Mouse (Mus musculus): ENCODE measurements around the gene Smarcal1.
A peak's percentile ranks its signal among the peaks of the same experiment; 100 is the strongest.

Smarcal1 gene

DNA sequence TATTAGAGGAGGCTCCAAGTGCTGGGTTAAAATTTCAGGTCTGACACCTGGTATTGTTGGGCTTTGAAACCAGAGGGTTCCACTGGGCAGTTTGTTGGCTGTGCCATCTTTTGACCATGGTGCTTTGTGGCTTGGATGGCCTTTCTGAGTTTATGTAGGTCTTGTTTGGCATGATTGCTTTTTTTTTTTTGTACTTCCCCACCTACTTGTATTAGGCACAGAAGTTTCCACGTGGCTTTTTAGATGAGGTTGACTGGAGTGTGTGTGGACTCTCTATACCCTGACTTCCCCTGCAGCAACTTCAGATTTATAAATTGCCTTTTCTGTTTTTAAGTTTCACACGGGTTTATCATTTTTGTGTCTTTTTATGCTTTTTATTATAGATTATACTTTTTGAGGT lies 5.7 kb downstream of the Smarcal1 start:
- DNase-seq (ENCODE audit: low spot score in 2 of 2) = no peak

DNA sequence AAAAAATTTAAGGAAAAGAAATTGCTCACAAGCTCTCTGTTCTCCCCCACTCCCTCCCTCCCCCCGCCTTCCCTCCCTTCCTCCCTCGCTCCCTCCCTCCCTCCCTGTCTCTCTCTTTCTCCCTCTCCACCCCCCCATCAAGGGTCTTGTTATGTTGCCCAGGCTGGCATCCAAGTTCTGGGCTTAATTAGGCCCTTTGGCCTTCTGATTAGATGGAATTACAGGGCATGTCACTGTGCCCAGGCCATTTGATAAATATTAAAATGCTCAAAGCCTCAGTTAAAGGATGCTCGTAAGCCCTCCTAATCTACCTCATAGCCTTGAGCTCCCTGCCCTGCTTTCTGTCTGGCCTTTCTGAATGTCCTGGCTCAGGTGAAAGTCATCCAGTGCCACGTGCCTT lies 7.6 kb downstream of the Smarcal1 start:
- no peak for DNase-seq (ENCODE audit: low spot score in 2 of 2)

GRCm38 (mm10) chr1:72592350-72592749 lies 9.3 kb downstream of the Smarcal1 start:
- no peak for DNase-seq (ENCODE audit: low spot score in 2 of 2)

- DNase-seq (ENCODE audit: low spot score in 2 of 2) = peak; percentile 71 to 86
These were observed 10.4 kb downstream of the Smarcal1 start for GRCm38 (mm10) chr1:72593340-72593951.

DNA sequence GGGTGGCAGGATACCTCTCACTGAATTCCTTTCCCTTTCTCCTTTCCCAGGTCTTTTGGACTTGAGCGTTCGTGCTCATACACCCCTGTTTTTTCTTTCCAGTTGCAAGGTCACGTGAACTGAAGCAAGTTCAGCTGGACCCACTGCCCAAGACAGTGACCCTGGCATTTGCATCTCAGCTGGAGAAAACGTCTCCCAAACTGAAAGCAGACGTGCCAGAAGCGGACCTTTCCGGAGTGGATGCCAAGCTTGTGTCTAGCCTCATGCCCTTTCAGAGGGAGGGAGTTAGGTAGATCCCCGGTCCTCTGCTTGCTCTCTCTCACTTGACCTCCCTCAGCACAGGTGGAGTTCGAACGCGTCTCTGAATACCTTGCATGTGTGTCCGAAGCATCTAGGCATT lies 12.6 kb downstream of the Smarcal1 start:
- DNase-seq (ENCODE audit: low spot score in 2 of 2) = no peak

DNA sequence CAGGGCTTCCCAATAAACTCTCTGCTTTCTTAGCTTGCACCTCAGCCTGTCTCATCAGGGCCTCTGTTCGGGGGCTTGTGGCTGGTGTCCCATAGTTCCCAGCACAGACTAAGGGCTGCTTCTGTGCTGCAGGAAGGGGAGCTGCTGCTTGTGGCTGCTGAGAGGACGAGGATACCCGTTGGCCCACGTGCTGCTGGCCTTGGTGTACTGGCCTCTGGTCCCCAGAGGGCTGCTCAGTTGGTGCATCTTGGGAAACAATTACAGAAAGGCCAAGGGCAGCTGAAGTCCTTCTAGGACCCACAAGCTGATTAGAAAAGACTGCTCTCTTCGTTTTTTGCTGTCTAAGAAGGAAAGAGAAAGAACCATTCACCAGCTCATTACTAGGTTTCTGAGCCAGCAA lies 13.2 kb downstream of the Smarcal1 start:
- DNase-seq (ENCODE audit: low spot score in 2 of 2) = no peak

DNA sequence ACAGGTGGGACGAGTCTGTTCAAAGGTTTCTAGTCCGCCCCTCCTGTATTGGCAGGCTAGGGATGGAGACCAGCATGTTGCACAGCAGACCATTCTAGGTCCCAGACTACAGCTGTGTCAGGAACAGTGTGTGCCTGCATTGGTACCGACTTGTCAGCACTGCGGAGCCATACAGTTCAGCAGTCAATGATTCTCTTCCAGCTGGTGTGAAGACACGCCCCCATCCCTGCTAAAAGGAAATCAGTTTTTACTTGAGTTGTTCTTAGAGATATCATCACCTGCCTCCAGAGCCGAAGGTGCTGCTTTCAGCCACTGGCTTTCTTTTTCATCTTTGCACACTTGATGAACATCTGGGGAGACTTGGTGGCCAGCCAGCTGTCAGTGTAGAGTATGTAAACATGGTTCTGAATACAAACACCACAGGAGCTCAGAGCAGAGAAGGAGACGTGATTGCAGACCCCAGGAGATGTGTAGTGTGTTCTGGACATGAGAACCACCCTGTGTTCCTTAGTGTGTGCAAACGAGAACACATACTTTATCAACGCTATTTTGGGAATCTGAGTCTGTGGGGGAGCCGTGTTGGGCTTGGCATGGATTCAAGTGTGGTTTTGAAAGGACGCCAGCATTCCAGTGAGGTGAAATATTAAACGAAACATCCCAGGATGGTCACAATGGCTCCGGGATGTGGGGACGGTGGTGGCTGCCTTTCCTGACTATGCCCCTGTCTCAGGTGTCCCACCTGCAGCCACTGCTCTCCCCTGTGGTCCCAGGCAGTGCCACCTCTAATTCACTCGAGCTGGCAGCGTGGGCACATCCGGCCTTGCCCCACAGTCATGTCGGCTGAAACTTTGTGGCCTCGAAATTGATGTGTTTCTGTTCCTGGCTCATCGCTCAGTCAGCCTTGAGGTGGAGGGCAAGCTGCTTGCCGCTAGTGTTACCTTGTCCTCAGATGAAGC lies 16.4 kb downstream of the Smarcal1 start:
- DNase-seq (ENCODE audit: low spot score in 2 of 2) = no peak

GRCm38 (mm10) chr1:72600778-72601177 lies 17.7 kb downstream of the Smarcal1 start:
- no peak for DNase-seq (ENCODE audit: low spot score in 2 of 2)

GRCm38 (mm10) chr1:72601233-72601632 lies 18.2 kb downstream of the Smarcal1 start:
- DNase-seq (ENCODE audit: low spot score in 2 of 2) = no peak

DNA sequence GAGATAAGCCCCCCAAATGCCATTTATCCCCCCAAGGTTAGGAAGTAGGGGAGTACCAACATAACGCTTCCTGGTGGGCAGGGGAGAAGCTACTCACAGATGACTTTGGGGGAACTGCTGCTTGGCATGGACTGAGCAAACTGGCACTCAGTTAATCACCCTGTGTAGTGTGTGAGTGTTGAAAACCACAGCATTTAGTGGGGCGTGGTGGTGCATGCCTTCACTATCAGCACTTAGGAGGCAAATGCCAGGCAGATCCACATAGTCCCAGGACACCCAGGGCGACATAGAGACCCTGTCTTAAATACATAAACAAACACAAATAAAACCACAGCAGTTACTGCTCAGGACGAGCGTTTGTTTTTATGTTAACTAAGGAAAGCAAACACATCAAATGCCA lies 19.1 kb downstream of the Smarcal1 start:
- no peak for DNase-seq (ENCODE audit: low spot score in 2 of 2)

DNA sequence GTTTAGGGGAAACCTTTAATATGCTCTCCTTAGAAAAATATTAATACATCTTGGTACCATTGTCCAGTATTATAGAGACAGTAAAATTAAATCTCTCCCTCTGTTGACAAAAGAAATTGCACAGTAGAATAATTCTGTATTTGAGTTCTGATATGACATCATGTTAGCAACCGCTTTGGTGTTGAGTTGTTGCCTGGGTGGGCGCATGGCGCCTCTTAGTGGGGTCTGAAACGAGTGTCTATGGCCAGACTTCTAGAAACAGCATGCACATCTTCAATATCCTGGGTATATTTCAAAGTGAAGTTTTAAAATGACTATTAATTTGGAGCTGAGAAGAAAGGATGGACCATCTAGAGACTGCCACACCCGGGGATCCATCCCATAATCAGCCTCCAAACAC lies 19.8 kb downstream of the Smarcal1 start:
- no peak for DNase-seq (ENCODE audit: low spot score in 2 of 2)

- DNase-seq (ENCODE audit: low spot score in 2 of 2) = no peak
These were observed 23.2 kb downstream of the Smarcal1 start for GRCm38 (mm10) chr1:72606186-72606673.

DNA sequence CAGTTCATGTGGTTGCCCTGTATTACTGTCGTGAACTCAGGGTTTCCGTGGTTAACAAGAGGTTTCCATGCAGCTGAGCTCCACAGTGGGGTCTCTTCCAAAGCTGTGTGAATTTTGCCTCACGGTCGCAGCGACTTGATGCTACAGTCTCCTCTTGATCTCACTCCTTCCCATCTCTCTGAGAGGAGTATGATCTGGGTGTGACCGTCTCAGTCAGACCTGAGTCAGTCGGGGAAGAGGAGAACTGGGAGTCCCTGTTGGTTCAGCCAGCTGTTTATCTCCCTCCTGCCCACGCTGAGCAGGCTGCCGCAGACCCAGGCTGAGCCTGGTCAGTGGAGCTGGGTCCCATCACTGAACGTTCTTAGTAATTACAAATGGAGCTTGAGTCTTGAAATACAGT lies 26.1 kb downstream of the Smarcal1 start:
- no peak for DNase-seq (ENCODE audit: low spot score in 2 of 2)

DNA sequence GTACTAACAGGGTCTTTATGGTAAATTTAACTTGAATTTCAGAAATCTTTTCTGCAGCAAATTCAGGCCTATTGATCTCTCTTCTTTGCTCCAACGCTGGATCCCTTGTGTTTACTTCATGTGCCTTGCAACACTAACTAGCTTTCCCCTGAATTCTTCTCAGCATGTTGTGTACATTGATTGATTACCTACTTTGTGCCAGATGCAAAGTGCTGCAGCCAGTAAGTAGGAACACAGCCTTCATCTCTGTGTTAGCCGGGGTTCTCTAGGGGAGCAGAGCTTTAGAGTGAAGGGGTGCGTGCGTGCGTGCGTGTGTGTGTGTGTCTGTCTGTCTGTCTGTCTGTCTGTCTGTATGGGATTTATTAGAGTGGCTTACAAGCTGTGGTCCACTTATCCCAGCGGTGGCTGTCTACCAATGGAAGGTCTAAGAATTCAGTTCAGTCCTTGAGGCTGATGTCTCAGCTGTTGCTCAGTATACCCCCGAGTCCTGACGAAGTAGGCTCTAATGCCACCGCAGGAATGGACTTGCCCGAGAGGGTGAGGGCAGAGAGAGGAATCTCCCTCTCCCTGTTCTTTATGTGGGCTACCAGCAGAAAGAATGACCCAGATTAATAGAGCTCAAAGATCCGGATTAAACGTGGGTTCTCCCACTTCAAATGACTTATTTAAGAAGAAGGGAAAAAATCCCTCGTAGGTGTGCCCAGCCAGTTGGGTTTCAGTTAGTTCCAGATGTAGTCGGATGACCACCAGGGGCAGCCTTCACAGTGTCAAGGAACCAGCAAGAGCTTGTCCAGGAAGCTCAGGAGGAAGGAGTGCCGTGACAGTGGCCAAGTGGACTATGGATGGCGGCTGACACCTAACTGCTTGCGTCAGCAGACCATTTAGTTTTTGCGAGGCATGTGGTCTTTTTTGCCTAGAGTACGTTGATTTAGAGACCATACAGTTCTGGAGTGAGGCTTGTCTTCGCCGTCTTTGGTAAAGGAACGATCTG lies 27.1 kb downstream of the Smarcal1 start:
- DNase-seq (ENCODE audit: low spot score in 2 of 2) = no peak

- DNase-seq (ENCODE audit: low spot score in 2 of 2) = no peak
These were observed 29.1 kb downstream of the Smarcal1 start for GRCm38 (mm10) chr1:72612172-72612571.

GRCm38 (mm10) chr1:72635221-72635620 lies 52.2 kb downstream of the Smarcal1 start:
- DNase-seq (ENCODE audit: low spot score in 2 of 2) = no peak

GRCm38 (mm10) chr1:72640658-72641410 lies 57.8 kb downstream of the Smarcal1 start:
- peak; percentile 84 to 85 for DNase-seq (ENCODE audit: low spot score in 2 of 2)

- peak; percentile 25 to 32 for DNase-seq (ENCODE audit: low spot score in 2 of 2)
These were observed 90.0 kb downstream of the Smarcal1 start for GRCm38 (mm10) chr1:72673070-72673469.

All from right cerebral cortex, postnatal 10 days (tissue).